Mouse (Mus musculus) thymus, adult 2 months (tissue): ENCODE results near the gene Nos1.

ENCODE experiments used
- CTCF ChIP-seq: fragments of 200-500 bp; IDR thresholded peaks from 2 replicates; pipeline ENCODE4 v1.5.1; 2012; ENCODE audit warnings: mild to moderate bottlenecking, control low read depth, low read length, moderate library complexity, borderline replicate concordance; ENCODE audit not compliant: control insufficient read depth, poor library complexity, insufficient read depth; ENCODE audit errors: extremely low read depth
- POLR2A ChIP-seq: fragments of 200-500 bp; IDR thresholded peaks from 2 replicates; pipeline ENCODE4 v1.6.1; 2012; ENCODE audit warnings: mild to moderate bottlenecking, low read length, control low read depth, moderate library complexity; ENCODE audit not compliant: control insufficient read depth, poor library complexity, insufficient read depth; ENCODE audit errors: extremely low read depth

DNA sequence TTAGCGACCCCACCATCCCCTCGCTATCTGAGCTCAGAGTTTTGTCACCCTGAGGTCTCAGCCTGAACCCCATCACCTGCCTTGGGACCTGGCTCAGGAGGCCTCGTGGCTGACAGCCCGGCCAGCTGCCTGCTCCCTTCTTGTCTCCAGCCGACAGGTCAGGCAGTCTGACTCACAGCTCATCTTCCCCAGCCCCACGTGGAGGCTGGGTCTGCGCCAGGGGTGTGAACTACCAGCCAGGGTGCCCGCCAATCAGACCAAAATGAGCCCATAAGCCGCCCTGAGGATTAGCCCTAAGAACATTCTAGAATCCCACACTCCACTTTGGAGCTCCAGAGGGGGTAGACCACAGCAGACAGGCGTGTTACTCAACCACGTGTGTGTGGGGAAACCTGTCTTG is 1.7 kb upstream of the Nos1 start:
- TF ChIP-seq CTCF (no peak), POLR2A (no peak)
